Mouse (Mus musculus) MEL (cell line): Measurements from ENCODE around the gene Ptpra. TPM values are rescaled to one million over a fixed set of nuclear protein-coding genes. Genes with fewer than 3 reads are reported as not detected.

Experiments
- DNase-seq: peaks from one replicate; pipeline ENCODE4 v3.0.0; 2011; ENCODE audit warnings: low read depth, low spot score
- H3K27ac ChIP-seq: 2 replicates; pipeline ENCODE4 v1.5.1; 2012; ENCODE audit warnings: low read depth, mild to moderate bottlenecking, control low read depth, low read length, moderate library complexity; ENCODE audit not compliant: control insufficient read depth
- H3K27me3 ChIP-seq, 2 experiments: fragments of 150-350 bp in 1 of 2; sonication (generic) in 1 of 2; 2 replicates each; pipeline ENCODE4 v1.6.1; 2012; ENCODE audit warnings: low read length in 2 of 2, mild to moderate bottlenecking in 2 of 2, improper control_type of control experiment in 1 of 2, moderate library complexity in 1 of 2; ENCODE audit not compliant: insufficient read depth in 2 of 2, control insufficient read depth in 1 of 2
- H3K36me3 ChIP-seq, 2 experiments: 2 replicates each; pipeline ENCODE4 v1.6.1; 2012 to 2014; ENCODE audit warnings: low read length in 2 of 2, improper control_type of control experiment in 1 of 2, inconsistent platforms in 1 of 2, mild to moderate bottlenecking in 1 of 2; ENCODE audit not compliant: insufficient read depth in 2 of 2, control insufficient read depth in 1 of 2
- H3K4me1 ChIP-seq, 2 experiments: fragments of 150-350 bp in 1 of 2; sonication (generic) in 1 of 2; 2 replicates each; pipeline ENCODE4 v1.6.1; 2012; ENCODE audit warnings: low read length in 2 of 2, improper control_type of control experiment in 1 of 2, mild to moderate bottlenecking in 1 of 2; ENCODE audit not compliant: insufficient read depth in 2 of 2, control insufficient read depth in 1 of 2
- H3K4me3 ChIP-seq, 2 experiments: fragments of 150-350 bp in 1 of 2; sonication (generic) in 1 of 2; 2 replicates each; pipeline ENCODE4 v1.5.1; 2012; ENCODE audit warnings: low read depth in 2 of 2, low read length in 2 of 2, mild to moderate bottlenecking in 2 of 2, moderate library complexity in 2 of 2, control low read depth in 1 of 2, improper control_type of control experiment in 1 of 2; ENCODE audit not compliant: control insufficient read depth in 1 of 2, insufficient read depth in 1 of 2
- H3K79me2 ChIP-seq: 2 replicates; pipeline ENCODE4 v1.6.1; 2012; ENCODE audit warnings: mild to moderate bottlenecking, low read length, moderate library complexity; ENCODE audit not compliant: control insufficient read depth, poor library complexity, insufficient read depth
- H3K9ac ChIP-seq: 2 replicates; pipeline ENCODE4 v1.6.1; 2012; ENCODE audit warnings: low read depth, mild to moderate bottlenecking, control low read depth, low read length, moderate library complexity; ENCODE audit not compliant: control insufficient read depth, poor library complexity, severe bottlenecking
- H3K9me3 ChIP-seq: fragments of 150-350 bp; sonication (generic); replicated peaks from 2 replicates; pipeline ENCODE4 v1.6.1; 2012; ENCODE audit warnings: mild to moderate bottlenecking, low read length, improper control_type of control experiment, moderate library complexity; ENCODE audit not compliant: insufficient read depth
- CHD2 ChIP-seq: IDR thresholded peaks from 2 replicates; pipeline ENCODE4 v1.6.1; 2011; ENCODE audit warnings: low read length, improper control_type of control experiment
- ELF1 ChIP-seq: IDR thresholded peaks from 2 replicates; pipeline ENCODE4 v1.6.1; 2014; ENCODE audit warnings: low read depth, mild to moderate bottlenecking, inconsistent platforms, low read length, improper control_type of control experiment, moderate library complexity
- EP300 ChIP-seq, 2 experiments: IDR thresholded peaks; 2 replicates each; pipeline ENCODE4 v1.6.1; 2011; ENCODE audit warnings: improper control_type of control experiment in 2 of 2, low read length in 2 of 2, low read depth in 1 of 2, mild to moderate bottlenecking in 1 of 2
- GATA1 ChIP-seq: IDR thresholded peaks from 2 replicates; pipeline ENCODE4 v1.6.1; 2011; ENCODE audit warnings: low read depth, low read length, improper control_type of control experiment
- JUND ChIP-seq: IDR thresholded peaks from 2 replicates; pipeline ENCODE4 v1.6.1; 2011; ENCODE audit warnings: low read depth, mild to moderate bottlenecking, improper control_type of control experiment, low read length
- KAT2A ChIP-seq: conservative IDR thresholded peaks from 2 replicates; pipeline ENCODE4 v1.6.1; 2012; ENCODE audit warnings: low read depth, low read length, improper control_type of control experiment, inconsistent platforms
- MEF2A ChIP-seq: IDR thresholded peaks from 2 replicates; pipeline ENCODE4 v1.6.1; 2014; ENCODE audit warnings: low read depth, mild to moderate bottlenecking, inconsistent platforms, low read length, improper control_type of control experiment; ENCODE audit not compliant: poor library complexity, insufficient replicate concordance, severe bottlenecking; ENCODE audit errors: extremely low read depth
- MXI1 ChIP-seq: IDR thresholded peaks from 2 replicates; pipeline ENCODE4 v1.6.1; 2011; ENCODE audit warnings: mild to moderate bottlenecking, low read depth, low read length, improper control_type of control experiment
- POLR2AphosphoS5 ChIP-seq: IDR thresholded peaks from 2 replicates; pipeline ENCODE4 v1.6.1; 2012; ENCODE audit warnings: low read depth, borderline replicate concordance, mild to moderate bottlenecking, inconsistent platforms, low read length, moderate library complexity, mixed read lengths
- RAD21 ChIP-seq: IDR thresholded peaks from 2 replicates; pipeline ENCODE4 v1.6.1; 2011; ENCODE audit warnings: mild to moderate bottlenecking, low read depth, low read length, improper control_type of control experiment
- SMC3 ChIP-seq: IDR thresholded peaks from 2 replicates; pipeline ENCODE4 v1.6.1; 2011; ENCODE audit warnings: low read depth, low read length, improper control_type of control experiment
- TCF12 ChIP-seq: IDR thresholded peaks from 2 replicates; pipeline ENCODE4 v1.6.1; 2014; ENCODE audit warnings: low read depth, mild to moderate bottlenecking, inconsistent platforms, low read length, improper control_type of control experiment, moderate library complexity
- UBTF ChIP-seq: IDR thresholded peaks from 2 replicates; pipeline ENCODE4 v1.6.1; 2012; ENCODE audit warnings: low read depth, mild to moderate bottlenecking, inconsistent platforms, low read length, improper control_type of control experiment, moderate library complexity, borderline replicate concordance; ENCODE audit not compliant: insufficient read depth
- ZKSCAN1 ChIP-seq: IDR thresholded peaks from 2 replicates; pipeline ENCODE4 v1.6.1; 2012; ENCODE audit warnings: low read depth, mild to moderate bottlenecking, inconsistent platforms, low read length, improper control_type of control experiment, moderate library complexity
- ZMIZ1 ChIP-seq: IDR thresholded peaks from 2 replicates; pipeline ENCODE4 v1.6.1; 2012; ENCODE audit warnings: low read depth, mild to moderate bottlenecking, inconsistent platforms, low read length, improper control_type of control experiment, moderate library complexity
- polyA plus RNA-seq, 2 experiments: library from polyadenylated mRNA; stranded (reverse) in 1 of 2; unstranded in 1 of 2; fragments of >175 nt in 1 of 2; fragments of >200 nt in 1 of 2; gene quantifications; 2 replicates each; pipeline versions ENCODE4 v1.2.1 to v1.2.4; 2012; ENCODE audit warnings: low replicate concordance in 2 of 2, low read depth in 1 of 2; ENCODE audit not compliant: insufficient read length in 2 of 2, insufficient read depth in 1 of 2, missing spikeins in 1 of 2
- total RNA-seq: library from RNA; depleted of rRNA; stranded (reverse); fragments of 300-350 nt; gene quantifications from 2 replicates; pipeline ENCODE4 v1.2.3, GENCODE M21; 2012

Gene Ptpra
- total and polyA plus RNA-seq, 3 experiments: 28.1 to 68.3 TPM; not detected in 1

- H3K79me2 ChIP-seq: peaks cover 27% of the 10 kb centered on the region
- H3K27ac ChIP-seq: no peak overlapping the region
- H3K27me3 ChIP-seq: no peaks in the 10 kb centered on the region
- H3K4me3 ChIP-seq: no peak overlapping the region
- H3K4me1 ChIP-seq: peaks cover 5 to 10% of the 10 kb centered on the region in 2 experiments
- TF ChIP-seq RAD21 (no peak), JUND (no peak), KAT2A (no peak), TCF12 (no peak)
- TF ChIP-seq, all 39 proteins: peak for 0
- Histone ChIP-seq H3K36me3 (peaks cover 0 to 12% of the 10 kb centered on the region in 2 experiments; a peak in 3 of 4 replicates), H3K9ac (no peak overlapping the region), H3K9me3 (no peaks in the 10 kb centered on the region)
- no peak for DNase-seq
These were observed 9.5 kb downstream of the Ptpra start for GRCm38 (mm10) chr2:130459576-130459975.

GRCm38 (mm10) chr2:130461287-130462071 lies 11.4 kb downstream of the Ptpra start:
- no peak for DNase-seq
- H3K27ac ChIP-seq: no peak overlapping the region
- no peaks in the 10 kb centered on the region for H3K9me3 ChIP-seq
- peaks cover 18% of the 10 kb centered on the region for H3K79me2 ChIP-seq
- H3K36me3 ChIP-seq: peaks cover 0 to 21% of the 10 kb centered on the region in 2 experiments; a peak in 3 of 4 replicates
- peaks cover 13% of the 10 kb centered on the region in 2 experiments for H3K4me1 ChIP-seq
- H3K4me3 ChIP-seq: no peak overlapping the region
- TF ChIP-seq TCF12 (no peak), POLR2AphosphoS5 (no peak), CHD2 (no peak), GATA1 (no peak), MXI1 (no peak), SMC3 (no peak), MEF2A (no peak), ZKSCAN1 (no peak), KAT2A (no peak), ELF1 (no peak), ZMIZ1 (no peak), EP300 (IDR thresholded peaks at IDR 0.05; ENCODE audit: low read depth in 1 of 2, low read length in 2 of 2) (no peak), UBTF (no peak)
- no peak overlapping the region for H3K9ac ChIP-seq
- H3K27me3 ChIP-seq: no peaks in the 10 kb centered on the region
